8 mouse cellular contexts compared by ENCODE assay signal in genomic region chr9:50893665-50894064, GRCm38 (mm10). TPM values are rescaled to one million over a fixed set of nuclear protein-coding genes. Genes with fewer than 3 reads are reported as not detected.
DNase-seq lines count a peak whose midpoint lies in the region; ATAC-seq lines count a peak whose summit lies in the region.

No protein-coding gene starts in this region.

- no peak for ATAC-seq in megakaryocyte, adult 5-6 weeks (ENCODE audit: poor library complexity, severe bottlenecking)

- intact Hi-C loops in heart, postnatal 10 days (cut with DNase I), result no loop called here

- DNase-seq in ovary, adult 18-20 months (ENCODE audit: low spot score), result peak; percentile 72
- DNase-seq in ovary, postnatal 14 days (ENCODE audit: low spot score), result no peak
- peak; percentile 94 for DNase-seq in cerebellum, adult 8-10 months
- peak; percentile 86 to 88 for DNase-seq in heart, postnatal 10 days
- DNase-seq in lung, postnatal 36 days, result peak; percentile 67
- DNase-seq in natural killer cell, adult 2 months (ENCODE audit: low spot score in 2 of 2), result no peak
- no peak for DNase-seq in urinary bladder, adult 18-20 months (ENCODE audit: low spot score in 2 of 2)

RNA-seq across cellular contexts. Expression of gene Ppp2r1b, which starts 48.6 kb away (rescaled TPM):
- 10 to 100 TPM; 14.7 to 16.4 TPM for total RNA-seq in heart, postnatal 10 days (2021)
- 17.8 and 18.7 TPM in 2 replicates for total RNA-seq in megakaryocyte, adult 5-6 weeks (2015)
- 24.0 and 26.6 TPM in 2 replicates for total RNA-seq in megakaryocyte, adult 5-6 weeks (2017)

Comparison
In these comparisons a context has a peak if more than half of its experiments do, and no peak if none do; other contexts are left out.
1. DNase-seq: peak in ovary, adult 18-20 months (single experiment), cerebellum, adult 8-10 months (single experiment), heart, postnatal 10 days (2 of 2) and lung, postnatal 36 days (single experiment); none in ovary, postnatal 14 days (single experiment), natural killer cell, adult 2 months (0 of 2) and urinary bladder, adult 18-20 months (0 of 2).